Mouse (Mus musculus): ENCODE results near the gene Brpf3.

- TF ChIP-seq CTCF (IDR thresholded peaks at IDR 0.05; ENCODE audit: extremely low read depth, insufficient read length, insufficient replicate concordance, low read depth, low read length): no peak
- TF ChIP-seq POLR2A (IDR thresholded peaks at IDR 0.05; ENCODE audit: low read depth, low read length): no peak
Measured at GRCm38 (mm10) chr17:28870435-28870834, 69.5 kb downstream of the Brpf3 start.

Data from small intestine, adult 2 months (tissue).